Mouse (Mus musculus): ENCODE results near the gene Rfx4.
A peak's percentile ranks its signal among the peaks of the same experiment; 100 is the strongest.

Gene Rfx4

GRCm38 (mm10) chr10:84871921-84872320, 116.1 kb downstream of the Rfx4 start:
- DNase-seq = no peak

GRCm38 (mm10) chr10:84879823-84880571, 124.1 kb downstream of the Rfx4 start:
- DNase-seq = peak in 1 of 2 experiments; percentile 18

GRCm38 (mm10) chr10:84882528-84882927, 126.7 kb downstream of the Rfx4 start:
- no peak for DNase-seq

GRCm38 (mm10) chr10:84885341-84885884, 129.6 kb downstream of the Rfx4 start:
- no peak for DNase-seq

- DNase-seq = no peak
Observed at GRCm38 (mm10) chr10:84886221-84886627, 130.4 kb downstream of the Rfx4 start.

GRCm38 (mm10) chr10:84886785-84887184, 130.9 kb downstream of the Rfx4 start:
- DNase-seq = no peak

- peak in 1 of 2 experiments; percentile 18 for DNase-seq
Observed at GRCm38 (mm10) chr10:84889096-84889846, 133.4 kb downstream of the Rfx4 start.

- DNase-seq = no peak
Observed at GRCm38 (mm10) chr10:84895810-84896358, 140.0 kb downstream of the Rfx4 start.

GRCm38 (mm10) chr10:84896941-84897930, 141.4 kb downstream of the Rfx4 start:
- DNase-seq = no peak

- DNase-seq = no peak
Observed at GRCm38 (mm10) chr10:84898144-84898979, 142.5 kb downstream of the Rfx4 start.

GRCm38 (mm10) chr10:84901676-84902075, 145.8 kb downstream of the Rfx4 start:
- no peak for DNase-seq

GRCm38 (mm10) chr10:84902213-84902612, 146.4 kb downstream of the Rfx4 start:
- DNase-seq = no peak

- DNase-seq = peak; percentile 31 to 62
Observed at GRCm38 (mm10) chr10:84903307-84903706, 147.4 kb downstream of the Rfx4 start.

GRCm38 (mm10) chr10:84903742-84904141, 147.9 kb downstream of the Rfx4 start:
- peak; percentile 29 to 31 for DNase-seq

GRCm38 (mm10) chr10:84906895-84907294, 151.0 kb downstream of the Rfx4 start:
- no peak for DNase-seq

- DNase-seq = peak; percentile 46 to 62
Observed at GRCm38 (mm10) chr10:84908006-84908405, 152.1 kb downstream of the Rfx4 start.

GRCm38 (mm10) chr10:84908471-84908870, 152.6 kb downstream of the Rfx4 start:
- DNase-seq = peak in 1 of 2 experiments; percentile 26

- peak; percentile 54 to 67 for DNase-seq
Observed at GRCm38 (mm10) chr10:84909021-84909801, 153.3 kb downstream of the Rfx4 start.

GRCm38 (mm10) chr10:84910194-84910593, 154.3 kb downstream of the Rfx4 start:
- DNase-seq = no peak

GRCm38 (mm10) chr10:84910758-84911384, 155.0 kb downstream of the Rfx4 start:
- no peak for DNase-seq

Data from cerebellum, postnatal 14 days (tissue).